Mouse (Mus musculus): ENCODE measurements around the gene Fhad1. TPM values are rescaled to one million over a fixed set of nuclear protein-coding genes. Genes with fewer than 3 reads are reported as not detected.

The Fhad1 gene
- polyA plus RNA-seq, 2 experiments, result 0.11 to 0.23 TPM

DNA sequence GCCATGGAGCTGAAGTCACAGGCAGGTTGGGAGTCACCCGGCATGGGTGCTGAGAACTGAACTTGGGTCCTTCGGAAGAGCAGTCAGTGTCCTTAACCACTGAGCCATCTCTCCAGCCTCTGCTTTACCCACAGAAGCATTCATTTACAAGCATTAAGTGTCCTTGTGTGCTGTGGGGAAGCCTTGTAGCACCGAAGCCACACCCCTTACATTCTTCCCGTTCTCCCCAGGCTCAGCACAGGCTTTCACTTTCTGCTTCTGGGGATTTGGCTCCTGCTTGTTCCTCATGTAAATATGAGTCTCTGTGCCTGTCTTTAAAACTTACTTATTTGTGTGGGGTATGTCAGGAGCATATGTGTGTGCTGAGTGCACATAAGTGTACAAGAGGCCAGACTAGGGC, 8.3 kb upstream of the Fhad1 start:
- ATAC-seq (ENCODE audit: insufficient read depth) (no peak), DNase-seq (ENCODE audit: low read depth in 3 of 3, low spot score in 3 of 3) (no peak)
- Histone ChIP-seq H3K27ac (no peak overlapping the region), H3K36me3 (replicated peaks; ENCODE audit: control insufficient read depth, insufficient read depth, low read depth) (no peaks in the 10 kb centered on the region), H3K4me1 (replicated peaks; ENCODE audit: control insufficient read depth in 2 of 2, insufficient read depth in 2 of 2, low read length in 1 of 2) (peaks cover 0 to 4% of the 10 kb centered on the region in 2 experiments; a peak in 2 of 4 replicates), H3K9me3 (ENCODE audit: control insufficient read depth, low read length) (no peaks in the 10 kb centered on the region), H3K27me3 (ENCODE audit: control insufficient read depth, insufficient read depth, low read length) (no peaks in the 10 kb centered on the region; the same call in 1 of the 2 replicates), H3K9ac (replicated peaks) (no peak overlapping the region), H3K4me2 (ENCODE audit: low read depth) (no peak overlapping the region), H3K4me3 (ENCODE audit: insufficient read depth in 1 of 2, low read depth in 2 of 2, low read length in 2 of 2) (no peak overlapping the region)
- no peak for TF ChIP-seq CTCF (IDR thresholded peaks at IDR 0.05; ENCODE audit: low read depth)
- no peak for TF ChIP-seq EP300 (IDR thresholded peaks at IDR 0.05; ENCODE audit: low read depth)
- WGBS (ENCODE audit: insufficient replicate concordance), result 48% methylated on average over 4 of the region's 4 CpGs

GRCm38 (mm10) chr4:142017686-142018085, 2.8 kb upstream of the Fhad1 start:
- H3K27me3 ChIP-seq (ENCODE audit: control insufficient read depth, insufficient read depth, low read length), result peaks cover 24% of the 10 kb centered on the region
- no peaks in the 10 kb centered on the region for H3K36me3 ChIP-seq (replicated peaks; ENCODE audit: control insufficient read depth, insufficient read depth, low read depth)
- TF ChIP-seq CTCF (IDR thresholded peaks at IDR 0.05; ENCODE audit: low read depth) (no peak), EP300 (IDR thresholded peaks at IDR 0.05; ENCODE audit: low read depth) (peak; percentile 49)
- peak overlapping the region; percentile 39 for H3K9ac ChIP-seq (replicated peaks)
- H3K4me1 ChIP-seq (replicated peaks; ENCODE audit: control insufficient read depth in 2 of 2, insufficient read depth in 2 of 2, low read length in 1 of 2), result peaks cover 8 to 25% of the 10 kb centered on the region in 2 experiments
- H3K4me2 ChIP-seq (ENCODE audit: low read depth), result peak overlapping the region; percentile 47
- DNase-seq (ENCODE audit: low read depth in 3 of 3, low spot score in 3 of 3) (peak; percentile 48 to 75 (median 50)), ATAC-seq (ENCODE audit: insufficient read depth) (peak; percentile 87)
- H3K27ac ChIP-seq, result no peak overlapping the region
- 11% methylated on average over 15 of the region's 15 CpGs for WGBS (ENCODE audit: insufficient replicate concordance)
- no peaks in the 10 kb centered on the region for H3K9me3 ChIP-seq (ENCODE audit: control insufficient read depth, low read length)
- H3K4me3 ChIP-seq (ENCODE audit: insufficient read depth in 1 of 2, low read depth in 2 of 2, low read length in 2 of 2), result peak overlapping the region; percentile 46 to 56

DNA sequence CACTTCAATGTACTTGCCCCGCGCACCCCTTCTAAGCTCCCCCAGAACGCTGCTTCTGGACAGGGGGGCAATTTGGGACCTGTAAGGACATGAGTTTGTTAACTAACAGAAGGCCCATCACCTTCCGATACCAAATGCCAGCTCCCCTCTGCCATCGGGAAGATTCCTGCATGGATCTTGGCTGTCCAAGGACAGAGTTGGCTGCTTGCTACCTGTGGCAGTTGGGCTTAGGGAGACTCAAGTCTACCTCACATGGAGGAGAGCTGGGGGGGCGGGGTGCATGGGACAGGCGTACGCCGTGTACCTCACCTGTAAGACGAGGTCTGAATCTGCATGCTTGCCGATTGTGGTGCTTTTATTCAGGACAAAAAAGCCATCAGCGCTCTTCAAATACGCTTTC, 3.6 kb downstream of the Fhad1 start:
- TF ChIP-seq CTCF (IDR thresholded peaks at IDR 0.05; ENCODE audit: low read depth) (no peak), EP300 (IDR thresholded peaks at IDR 0.05; ENCODE audit: low read depth) (no peak)
- Histone ChIP-seq H3K36me3 (replicated peaks; ENCODE audit: control insufficient read depth, insufficient read depth, low read depth) (no peaks in the 10 kb centered on the region), H3K27ac (no peak overlapping the region), H3K4me2 (ENCODE audit: low read depth) (no peak overlapping the region), H3K4me1 (replicated peaks; ENCODE audit: control insufficient read depth in 2 of 2, insufficient read depth in 2 of 2, low read length in 1 of 2) (peaks cover 0 to 9% of the 10 kb centered on the region in 2 experiments; a peak in 3 of 4 replicates), H3K9me3 (ENCODE audit: control insufficient read depth, low read length) (no peaks in the 10 kb centered on the region), H3K4me3 (ENCODE audit: insufficient read depth in 1 of 2, low read depth in 2 of 2, low read length in 2 of 2) (no peak overlapping the region), H3K9ac (replicated peaks) (no peak overlapping the region), H3K27me3 (ENCODE audit: control insufficient read depth, insufficient read depth, low read length) (peaks cover 20% of the 10 kb centered on the region)
- no peak for ATAC-seq (ENCODE audit: insufficient read depth)
- 73% methylated on average over 13 of the region's 13 CpGs for WGBS (ENCODE audit: insufficient replicate concordance)
- no peak for DNase-seq (ENCODE audit: low read depth in 3 of 3, low spot score in 3 of 3)

DNA sequence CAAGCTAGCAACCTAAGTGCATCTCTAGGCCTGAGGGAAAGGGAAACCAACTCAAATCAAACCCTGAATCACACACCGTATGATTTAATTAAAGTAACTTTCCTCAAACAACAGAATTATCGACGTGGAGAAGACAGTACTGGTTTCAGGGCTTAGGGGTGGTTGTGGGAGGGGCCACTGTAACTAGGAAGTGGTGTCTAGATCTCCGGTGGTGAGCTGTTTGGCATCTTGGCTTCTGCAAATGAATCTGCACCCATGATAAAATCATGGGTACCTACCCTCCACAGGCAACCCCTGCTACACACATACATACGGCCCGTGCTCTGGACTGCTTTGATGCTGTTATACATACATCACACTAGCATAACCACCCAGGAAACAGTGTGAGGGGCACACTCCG, 4.4 kb downstream of the Fhad1 start:
- H3K27ac ChIP-seq, result no peak overlapping the region
- H3K4me1 ChIP-seq (replicated peaks; ENCODE audit: control insufficient read depth in 2 of 2, insufficient read depth in 2 of 2, low read length in 1 of 2), result peaks cover 0 to 7% of the 10 kb centered on the region in 2 experiments; a peak in 2 of 4 replicates
- H3K4me3 ChIP-seq (ENCODE audit: insufficient read depth in 1 of 2, low read depth in 2 of 2, low read length in 2 of 2), result no peak overlapping the region
- H3K9ac ChIP-seq (replicated peaks), result no peak overlapping the region
- WGBS (ENCODE audit: insufficient replicate concordance), result 53% methylated on average over 7 of the region's 7 CpGs
- DNase-seq (ENCODE audit: low read depth in 3 of 3, low spot score in 3 of 3) (no peak), ATAC-seq (ENCODE audit: insufficient read depth) (no peak)
- H3K36me3 ChIP-seq (replicated peaks; ENCODE audit: control insufficient read depth, insufficient read depth, low read depth), result no peaks in the 10 kb centered on the region
- H3K27me3 ChIP-seq (ENCODE audit: control insufficient read depth, insufficient read depth, low read length), result peaks cover 15% of the 10 kb centered on the region
- no peak for TF ChIP-seq EP300 (IDR thresholded peaks at IDR 0.05; ENCODE audit: low read depth)
- TF ChIP-seq CTCF (IDR thresholded peaks at IDR 0.05; ENCODE audit: low read depth), result no peak
- no peaks in the 10 kb centered on the region for H3K9me3 ChIP-seq (ENCODE audit: control insufficient read depth, low read length)
- no peak overlapping the region for H3K4me2 ChIP-seq (ENCODE audit: low read depth)

- no peaks in the 10 kb centered on the region for H3K9me3 ChIP-seq (ENCODE audit: control insufficient read depth, low read length)
- H3K27ac ChIP-seq, result no peak overlapping the region
- DNase-seq (ENCODE audit: low read depth in 3 of 3, low spot score in 3 of 3) (no peak), ATAC-seq (ENCODE audit: insufficient read depth) (no peak)
- no peaks in the 10 kb centered on the region for H3K36me3 ChIP-seq (replicated peaks; ENCODE audit: control insufficient read depth, insufficient read depth, low read depth)
- WGBS (ENCODE audit: insufficient replicate concordance), result 70% methylated on average over 11 of the region's 11 CpGs
- H3K27me3 ChIP-seq (ENCODE audit: control insufficient read depth, insufficient read depth, low read length), result no peaks in the 10 kb centered on the region
- no peak overlapping the region for H3K4me2 ChIP-seq (ENCODE audit: low read depth)
- no peak overlapping the region for H3K4me3 ChIP-seq (ENCODE audit: insufficient read depth in 1 of 2, low read depth in 2 of 2, low read length in 2 of 2)
- H3K4me1 ChIP-seq (replicated peaks; ENCODE audit: control insufficient read depth in 2 of 2, insufficient read depth in 2 of 2, low read length in 1 of 2), result 0 out of 4 replicates have a peak, but pooled peaks cover 0 to 2% of the 10 kb centered on the region in 2 experiments
- no peak overlapping the region for H3K9ac ChIP-seq (replicated peaks)
- TF ChIP-seq EP300 (IDR thresholded peaks at IDR 0.05; ENCODE audit: low read depth) (no peak), CTCF (IDR thresholded peaks at IDR 0.05; ENCODE audit: low read depth) (no peak)
Observed at GRCm38 (mm10) chr4:142008206-142008605, 6.7 kb downstream of the Fhad1 start.

Data from liver, embryonic 14.5 days (tissue).